Mouse (Mus musculus) cerebellum, adult 2 months (tissue): Measurements from ENCODE around the gene Gm21970. TPM values are rescaled to one million over a fixed set of nuclear protein-coding genes. Genes with fewer than 3 reads are reported as not detected.

ENCODE experiments used
- DNase-seq, 2 experiments: peaks; one replicate each; pipeline ENCODE4 v3.0.0; 2021
- H3K27ac ChIP-seq: fragments of 200-500 bp; 2 replicates; pipeline ENCODE4 v1.5.1; 2012; ENCODE audit warnings: low read length, control low read depth, inconsistent platforms; ENCODE audit not compliant: insufficient read depth
- H3K27me3 ChIP-seq: fragments of 200-500 bp; 2 replicates; pipeline ENCODE4 v1.6.1; 2012; ENCODE audit warnings: inconsistent platforms, mild to moderate bottlenecking, low read length, moderate library complexity; ENCODE audit not compliant: control insufficient read depth, insufficient read depth
- H3K4me1 ChIP-seq: fragments of 200-500 bp; 2 replicates; pipeline ENCODE4 v1.6.1; 2011; ENCODE audit warnings: low read length; ENCODE audit not compliant: control insufficient read depth, insufficient read depth
- H3K4me3 ChIP-seq: fragments of 200-500 bp; replicated peaks from 2 replicates; pipeline ENCODE3; 2011; ENCODE audit warnings: mild to moderate bottlenecking, low read depth, low read length, control low read depth; ENCODE audit not compliant: insufficient read depth
- CTCF ChIP-seq: fragments of 200-500 bp; IDR thresholded peaks from 2 replicates; pipeline ENCODE4 v1.5.1; 2011; ENCODE audit warnings: low read depth, mild to moderate bottlenecking, control low read depth, low read length, moderate library complexity, borderline replicate concordance; ENCODE audit not compliant: insufficient read depth
- POLR2A ChIP-seq: fragments of 200-500 bp; IDR thresholded peaks from 2 replicates; pipeline ENCODE4 v1.6.1; 2011; ENCODE audit warnings: low read length, control low read depth, borderline replicate concordance; ENCODE audit not compliant: insufficient read depth
- WGBS: fragments of 180-500 bp; shearing (Covaris S2); methylation state at CpG from one replicate; pipeline ENCODE4 v1.1.7; 2018; 5-methylcytosine and 5-hydroxymethylcytosine counted together
- polyA plus RNA-seq: library from polyadenylated mRNA; depleted of rRNA; stranded (reverse); fragments of >200 nt; gene quantifications from 2 replicates; pipeline ENCODE4 v1.2.3, GENCODE M21; 2012

Gm21970 gene
- polyA plus RNA-seq, 1 experiment, result not detected

- WGBS, result 85% methylated on average over 3 of the region's 3 CpGs
- 0 out of 2 replicates have a peak, but pooled peaks cover 6% of the 10 kb centered on the region for H3K4me1 ChIP-seq
- TF ChIP-seq POLR2A, result no peak
- no peak for TF ChIP-seq CTCF
- no peak overlapping the region for H3K27ac ChIP-seq
- no peaks in the 10 kb centered on the region for H3K27me3 ChIP-seq
- no peak for DNase-seq
- no peak overlapping the region for H3K4me3 ChIP-seq
Observed at GRCm38 (mm10) chr16:91360162-91360561, 31.4 kb upstream of the Gm21970 start.

GRCm38 (mm10) chr16:91362006-91362405, 29.5 kb upstream of the Gm21970 start:
- 0 out of 2 replicates have a peak, but pooled peaks cover 6% of the 10 kb centered on the region for H3K4me1 ChIP-seq
- WGBS, result 78% methylated on average over 2 of the region's 2 CpGs
- no peak for DNase-seq
- H3K27ac ChIP-seq, result no peak overlapping the region
- TF ChIP-seq POLR2A (no peak), CTCF (no peak)
- H3K27me3 ChIP-seq, result no peaks in the 10 kb centered on the region
- no peak overlapping the region for H3K4me3 ChIP-seq

- Histone ChIP-seq H3K4me1 (0 out of 2 replicates have a peak, but pooled peaks cover 6% of the 10 kb centered on the region), H3K4me3 (no peak overlapping the region), H3K27me3 (no peaks in the 10 kb centered on the region), H3K27ac (no peak overlapping the region)
- DNase-seq, result no peak
- WGBS, result 16% methylated on average over 12 of the region's 12 CpGs
- TF ChIP-seq CTCF, result no peak
- no peak for TF ChIP-seq POLR2A
Observed at GRCm38 (mm10) chr16:91362616-91363272, 28.8 kb upstream of the Gm21970 start.

- WGBS, result 36% methylated on average over 3 of the region's 3 CpGs
- TF ChIP-seq POLR2A (no peak), CTCF (no peak)
- H3K27me3 ChIP-seq, result no peaks in the 10 kb centered on the region
- no peak overlapping the region for H3K4me3 ChIP-seq
- H3K27ac ChIP-seq, result no peak overlapping the region
- 0 out of 2 replicates have a peak, but pooled peaks cover 6% of the 10 kb centered on the region for H3K4me1 ChIP-seq
- DNase-seq, result no peak
Observed at GRCm38 (mm10) chr16:91363483-91363882, 28.0 kb upstream of the Gm21970 start.

- Histone ChIP-seq H3K27ac (no peak overlapping the region), H3K27me3 (no peaks in the 10 kb centered on the region), H3K4me1 (no peaks in the 10 kb centered on the region), H3K4me3 (no peak overlapping the region)
- TF ChIP-seq POLR2A, result no peak
- TF ChIP-seq CTCF, result no peak
- DNase-seq, result no peak
Observed at GRCm38 (mm10) chr16:91366567-91366966, 25.0 kb upstream of the Gm21970 start.

GRCm38 (mm10) chr16:91367066-91367465, 24.5 kb upstream of the Gm21970 start:
- H3K27ac ChIP-seq, result no peak overlapping the region
- no peak overlapping the region for H3K4me3 ChIP-seq
- 89% methylated on average over 2 of the region's 2 CpGs for WGBS
- H3K4me1 ChIP-seq, result no peaks in the 10 kb centered on the region
- DNase-seq, result no peak
- no peak for TF ChIP-seq POLR2A
- TF ChIP-seq CTCF, result no peak
- no peaks in the 10 kb centered on the region for H3K27me3 ChIP-seq

- H3K4me3 ChIP-seq, result peak within 1 kb of the TSS; percentile 78
- WGBS, result under 1% methylated on average over 61 of the region's 62 CpGs
- DNase-seq, result peak; percentile 78 to 81
- H3K27me3 ChIP-seq, result no peaks in the 10 kb centered on the region
- peak; percentile 25; the same call in 1 of the 2 replicates for TF ChIP-seq POLR2A
- no peak for TF ChIP-seq CTCF
- H3K27ac ChIP-seq, result peak within 1 kb of the TSS; percentile 67
- H3K4me1 ChIP-seq, result no peaks in the 10 kb centered on the region
Observed at GRCm38 (mm10) chr16:91372577-91373472, 18.7 kb upstream of the Gm21970 start, which contains the start of gene Ifnar2. Gene Ifnar2 (plus strand): TSS chr16:91372783.
